9 mouse cellular contexts compared by ENCODE assay signal in genomic region chr2:158641869-158642268, GRCm38 (mm10). TPM values are rescaled to one million over a fixed set of nuclear protein-coding genes. Genes with fewer than 3 reads are reported as not detected.
A peak's percentile ranks its signal among the peaks of the same experiment; 100 is the strongest.
DNase-seq lines count a peak whose midpoint lies in the region; ATAC-seq and TF ChIP-seq lines count a peak whose summit lies in the region.
"Had no signal": no experiment of that assay in that cellular context is flagged by ENCODE, and none has a peak within 500 bp of the region (broad histone marks: within the 10 kb centered on the region; RNA-seq: fewer than 3 reads in every experiment).

No protein-coding gene starts in this region.

- no peak overlapping the region for H3K4me3 ChIP-seq in testis, adult 2 months (ENCODE audit: control insufficient read depth, low read depth, low read length)
- no peak overlapping the region for H3K4me3 ChIP-seq in forebrain, embryonic 16.5 days (replicated peaks; ENCODE audit: low read length)
- H3K4me3 ChIP-seq in liver, embryonic 14.5 days (ENCODE audit: insufficient read depth in 1 of 2, low read depth in 2 of 2, low read length in 2 of 2) = no peak overlapping the region
- no peak overlapping the region for H3K4me3 ChIP-seq in olfactory bulb, adult 2 months (ENCODE audit: insufficient read depth, low read depth, low read length)
- H3K4me3 ChIP-seq: erythroblast, embryonic 14.5 days had no signal

- no peaks in the 10 kb centered on the region for H3K4me1 ChIP-seq in testis, adult 2 months (ENCODE audit: control insufficient read depth, insufficient read depth, low read length)
- no peaks in the 10 kb centered on the region for H3K4me1 ChIP-seq in forebrain, embryonic 16.5 days (replicated peaks; ENCODE audit: control insufficient read depth, insufficient read depth, low read length)
- no peaks in the 10 kb centered on the region for H3K4me1 ChIP-seq in liver, embryonic 14.5 days (replicated peaks; ENCODE audit: control insufficient read depth in 2 of 2, insufficient read depth in 2 of 2, low read length in 1 of 2)
- peaks cover 9% of the 10 kb centered on the region; the same call in 1 of the 2 replicates for H3K4me1 ChIP-seq in olfactory bulb, adult 2 months (ENCODE audit: control insufficient read depth, insufficient read depth, low read length)

- peak; percentile 67 for ATAC-seq in forebrain, embryonic 16.5 days
- peak; percentile 52 for ATAC-seq in inflammation-experienced regulatory T-cells, adult 6 months
- no peak for ATAC-seq in liver, embryonic 14.5 days (ENCODE audit: insufficient read depth)

- no peak overlapping the region for H3K4me2 ChIP-seq in forebrain, embryonic 16.5 days (ENCODE audit: low read length)
- no peak overlapping the region for H3K4me2 ChIP-seq in liver, embryonic 14.5 days (ENCODE audit: low read depth)

- TF ChIP-seq EP300 in liver, embryonic 14.5 days (IDR thresholded peaks at IDR 0.05; ENCODE audit: low read depth) = no peak

- WGBS in forebrain, embryonic 16.5 days = 12% methylated on average over 2 of the region's 2 CpGs
- 6% methylated on average over 2 of the region's 2 CpGs for WGBS in liver, embryonic 14.5 days (ENCODE audit: insufficient replicate concordance)
- WGBS in olfactory bulb, adult 2 months = 6% methylated on average over 2 of the region's 2 CpGs

- no peak for TF ChIP-seq POLR2A in testis, adult 2 months (IDR thresholded peaks at IDR 0.05; ENCODE audit: control insufficient read depth, low read depth, low read length)
- no peak for TF ChIP-seq POLR2A in olfactory bulb, adult 2 months (IDR thresholded peaks at IDR 0.05; ENCODE audit: insufficient read depth, low read depth, low read length)

- H3K27ac ChIP-seq in testis, adult 2 months (ENCODE audit: control insufficient read depth, insufficient read depth, low read depth, low read length) = no peak overlapping the region
- no peak overlapping the region for H3K27ac ChIP-seq in forebrain, embryonic 16.5 days (ENCODE audit: low read length)
- H3K27ac ChIP-seq in liver, embryonic 14.5 days = no peak overlapping the region
- no peak overlapping the region for H3K27ac ChIP-seq in olfactory bulb, adult 2 months (ENCODE audit: insufficient read depth, low read depth, low read length)

- peak; percentile 76; the same call in 1 of the 2 replicates for TF ChIP-seq CTCF in testis, adult 2 months (IDR thresholded peaks at IDR 0.05; ENCODE audit: control insufficient read depth, insufficient read depth, insufficient replicate concordance, low read depth, low read length)
- TF ChIP-seq CTCF in liver, embryonic 14.5 days (IDR thresholded peaks at IDR 0.05; ENCODE audit: low read depth) = peak; percentile 90
- peak; percentile 78 for TF ChIP-seq CTCF in olfactory bulb, adult 2 months (IDR thresholded peaks at IDR 0.05; ENCODE audit: insufficient read depth, low read depth, low read length)

- H3K9me3 ChIP-seq in forebrain, embryonic 16.5 days (ENCODE audit: control insufficient read depth, low read length) = no peaks in the 10 kb centered on the region
- no peaks in the 10 kb centered on the region for H3K9me3 ChIP-seq in liver, embryonic 14.5 days (ENCODE audit: control insufficient read depth, low read length)

- H3K9ac ChIP-seq in forebrain, embryonic 16.5 days (replicated peaks; ENCODE audit: low read depth, low read length) = no peak overlapping the region
- no peak overlapping the region for H3K9ac ChIP-seq in liver, embryonic 14.5 days (replicated peaks)

- no peaks in the 10 kb centered on the region; the same call in 1 of the 2 replicates for H3K36me3 ChIP-seq in testis, adult 2 months (ENCODE audit: control insufficient read depth, insufficient read depth, low read length)
- H3K36me3 ChIP-seq in forebrain, embryonic 16.5 days (ENCODE audit: control insufficient read depth, insufficient read depth) = peaks cover 13% of the 10 kb centered on the region
- peaks cover 4% of the 10 kb centered on the region for H3K36me3 ChIP-seq in liver, embryonic 14.5 days (replicated peaks; ENCODE audit: control insufficient read depth, insufficient read depth, low read depth)

- no peaks in the 10 kb centered on the region for H3K27me3 ChIP-seq in testis, adult 2 months (ENCODE audit: control insufficient read depth, insufficient read depth, low read length)
- H3K27me3 ChIP-seq in forebrain, embryonic 16.5 days (replicated peaks; ENCODE audit: control insufficient read depth, insufficient read depth, low read length) = no peaks in the 10 kb centered on the region
- H3K27me3 ChIP-seq in liver, embryonic 14.5 days (ENCODE audit: control insufficient read depth, insufficient read depth, low read length) = no peaks in the 10 kb centered on the region

- DNase-seq in testis, postnatal 14 days (ENCODE audit: low spot score) = no peak
- peak; percentile 47 for DNase-seq in c-Kit-positive CD71-positive TER-119-positive erythroid progenitor cells, embryonic 14.5 days (ENCODE audit: low spot score)
- DNase-seq in liver, embryonic 14.5 days (ENCODE audit: low read depth in 3 of 3, low spot score in 3 of 3) = peak in 1 of 3 experiments; percentile 13
- DNase-seq in thymus, postnatal 36 days = peak; percentile 64 to 69

RNA-seq across cellular contexts. Expression of gene Actr5, which starts 17.2 kb away (rescaled TPM):
- polyA plus RNA-seq in testis, adult 2 months (2012; rRNA removed) = 8.9 and 9.2 TPM in 2 replicates
- polyA plus RNA-seq in forebrain, embryonic 16.5 days (2015; fragmentation: Nextera tagmentation; extraction: Ambion mirVana) = 11.3 and 12.3 TPM in 2 replicates
- polyA plus RNA-seq in inflammation-experienced regulatory T-cells, adult 6 months (2017; shearing (Covaris generic)) = 1 to 10 TPM; 2.5 to 5.2 (median 2.8) TPM
- polyA plus RNA-seq in liver, embryonic 14.5 days (2012; rRNA removed) = 2.9 and 3.6 TPM in 2 replicates
- 4.9 and 5.9 TPM in 2 replicates for polyA plus RNA-seq in liver, embryonic 14.5 days (2014; fragmentation: Nextera tagmentation; extraction: Ambion mirVana)
- polyA plus RNA-seq in olfactory bulb, adult 2 months (2012; ENCODE audit: insufficient read depth, insufficient read length, low replicate concordance, missing spikeins) = not detected in 2 replicates

RNA-seq across cellular contexts. Expression of gene Ppp1r16b, which starts 23.3 kb away (rescaled TPM):
- 1.3 and 2.0 TPM in 2 replicates for polyA plus RNA-seq in testis, adult 2 months (2012; rRNA removed)
- polyA plus RNA-seq in forebrain, embryonic 16.5 days (2015; fragmentation: Nextera tagmentation; extraction: Ambion mirVana) = 30.3 and 33.3 TPM in 2 replicates
- 100 to 1,000 TPM; 106 to 120 (median 115) TPM for polyA plus RNA-seq in inflammation-experienced regulatory T-cells, adult 6 months (2017; shearing (Covaris generic))
- 0.30 and 0.31 TPM in 2 replicates for polyA plus RNA-seq in liver, embryonic 14.5 days (2012; rRNA removed)
- polyA plus RNA-seq in liver, embryonic 14.5 days (2014; fragmentation: Nextera tagmentation; extraction: Ambion mirVana) = 0.74 and 0.76 TPM in 2 replicates
- 72.6 TPM in 1 of 2 replicates, not detected in the other for polyA plus RNA-seq in olfactory bulb, adult 2 months (2012; ENCODE audit: insufficient read depth, insufficient read length, low replicate concordance, missing spikeins)

RNA-seq across cellular contexts. Expression of gene Slc32a1, which starts 31.3 kb away (rescaled TPM):
- 0.04 and 0.14 TPM in 2 replicates for polyA plus RNA-seq in testis, adult 2 months (2012; rRNA removed)
- polyA plus RNA-seq in forebrain, embryonic 16.5 days (2015; fragmentation: Nextera tagmentation; extraction: Ambion mirVana) = 5.9 and 7.7 TPM in 2 replicates
- not detected for polyA plus RNA-seq in inflammation-experienced regulatory T-cells, adult 6 months (2017; shearing (Covaris generic))
- 0.01 and 0.05 TPM in 2 replicates for polyA plus RNA-seq in liver, embryonic 14.5 days (2012; rRNA removed)
- not detected in 2 replicates for polyA plus RNA-seq in liver, embryonic 14.5 days (2014; fragmentation: Nextera tagmentation; extraction: Ambion mirVana)
- not detected in 2 replicates for polyA plus RNA-seq in olfactory bulb, adult 2 months (2012; ENCODE audit: insufficient read depth, insufficient read length, low replicate concordance, missing spikeins)
- polyA plus RNA-seq: erythroblast, embryonic 14.5 days had no signal
